Mouse (Mus musculus): ENCODE data around the gene Afg1l. TPM values are rescaled to one million over a fixed set of nuclear protein-coding genes. Genes with fewer than 3 reads are reported as not detected.

Afg1l gene
- polyA plus RNA-seq, 1 experiment from 2014 or later, result 12.0 TPM

DNA sequence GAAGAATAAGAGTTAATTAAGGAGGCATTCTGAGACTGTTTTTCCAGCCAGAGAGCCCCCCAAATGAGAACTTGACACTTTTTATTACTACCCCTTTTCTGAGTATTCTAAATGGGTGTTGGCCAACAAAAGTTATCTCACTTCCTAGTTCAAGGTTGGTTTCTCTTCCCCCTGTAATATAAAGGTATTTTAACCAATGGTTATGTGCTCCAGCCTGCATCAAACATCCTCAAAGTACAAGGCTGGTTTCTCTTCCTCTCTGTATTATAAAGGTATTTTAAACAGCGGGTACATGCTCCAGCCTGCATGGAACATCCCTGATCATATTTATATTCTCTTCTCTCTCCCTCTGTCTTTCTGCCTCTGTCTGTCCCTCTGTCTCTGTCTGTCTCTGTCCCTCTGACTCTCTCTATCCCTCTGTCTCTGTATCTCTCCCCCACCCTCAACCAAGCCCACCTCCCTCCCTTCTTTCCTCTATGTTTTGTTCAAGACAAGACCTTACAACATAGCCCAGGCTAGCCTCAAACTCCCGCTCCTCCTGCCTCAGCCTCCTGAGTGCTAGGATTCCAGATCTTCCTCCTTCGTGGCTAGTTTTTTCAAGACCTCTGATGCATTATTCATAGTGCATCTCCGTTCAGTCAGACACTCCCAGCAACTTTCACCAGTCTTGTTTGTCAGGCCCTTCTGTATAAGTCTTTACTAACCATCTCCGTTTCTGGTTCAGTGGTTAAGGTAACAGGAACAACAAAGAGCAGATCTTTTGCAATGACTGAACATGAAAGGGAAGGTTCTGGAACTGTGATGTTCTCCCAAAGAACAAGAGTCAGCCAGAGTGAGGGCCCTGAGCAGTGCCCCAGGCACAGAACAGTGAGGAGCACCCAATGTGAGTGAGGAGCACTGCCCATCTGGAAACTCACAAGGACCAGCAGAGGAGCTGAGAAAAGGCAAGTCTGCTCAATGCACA is 41.2 kb downstream of the Afg1l start:
- no peak for ATAC-seq (ENCODE audit: extremely low read depth, insufficient number of reproducible peaks, low FRiP score, low TSS enrichment)
- peaks cover 9% of the 10 kb centered on the region; the same call in 1 of the 2 replicates for H3K9me3 ChIP-seq
- WGBS, result 84% methylated on average over 5 of the region's 5 CpGs
- no peaks in the 10 kb centered on the region for H3K27me3 ChIP-seq (replicated peaks)
- H3K27ac ChIP-seq (replicated peaks), result no peak overlapping the region
- no peaks in the 10 kb centered on the region for H3K4me1 ChIP-seq
- no peak overlapping the region for H3K9ac ChIP-seq
- peaks cover 35% of the 10 kb centered on the region for H3K36me3 ChIP-seq
- no peak overlapping the region for H3K4me3 ChIP-seq
- no peak overlapping the region for H3K4me2 ChIP-seq

DNA sequence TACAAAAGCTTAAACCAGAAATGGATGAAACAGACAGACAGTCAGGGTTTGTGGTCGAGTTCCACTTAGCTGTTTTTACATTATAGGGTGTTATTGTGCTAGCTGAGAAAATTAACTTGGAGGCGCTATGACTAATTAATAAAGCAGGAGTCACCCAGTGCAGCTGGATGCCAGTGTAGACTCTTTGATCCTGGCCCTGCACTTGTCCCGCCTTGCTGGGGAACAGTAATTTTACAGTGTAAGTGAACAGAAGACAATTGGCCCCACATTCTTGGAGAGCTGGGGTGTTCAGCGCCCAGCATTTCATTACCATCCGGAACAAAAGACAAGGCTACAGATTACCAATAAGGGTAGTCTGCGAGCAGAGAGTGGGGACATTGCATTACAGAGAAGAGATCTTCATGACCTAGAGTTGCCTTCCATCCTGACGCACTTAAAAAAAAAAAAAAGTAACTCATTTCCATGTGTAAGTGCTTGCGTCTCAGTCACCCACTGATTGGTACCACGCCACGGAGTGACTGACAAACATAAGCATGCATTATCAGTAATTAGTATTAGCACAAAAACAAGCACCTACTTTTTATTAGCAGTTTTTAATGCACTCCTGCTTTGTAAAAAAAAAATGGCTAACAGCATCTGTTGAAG is 60.7 kb downstream of the Afg1l start:
- Histone ChIP-seq H3K9ac (no peak overlapping the region), H3K9me3 (no peaks in the 10 kb centered on the region), H3K27me3 (replicated peaks) (no peaks in the 10 kb centered on the region), H3K36me3 (peaks cover 20% of the 10 kb centered on the region), H3K27ac (replicated peaks) (no peak overlapping the region), H3K4me1 (no peaks in the 10 kb centered on the region), H3K4me2 (no peak overlapping the region), H3K4me3 (no peak overlapping the region)
- ATAC-seq (ENCODE audit: extremely low read depth, insufficient number of reproducible peaks, low FRiP score, low TSS enrichment), result no peak
- WGBS, result 75% methylated on average over 10 of the region's 10 CpGs

DNA sequence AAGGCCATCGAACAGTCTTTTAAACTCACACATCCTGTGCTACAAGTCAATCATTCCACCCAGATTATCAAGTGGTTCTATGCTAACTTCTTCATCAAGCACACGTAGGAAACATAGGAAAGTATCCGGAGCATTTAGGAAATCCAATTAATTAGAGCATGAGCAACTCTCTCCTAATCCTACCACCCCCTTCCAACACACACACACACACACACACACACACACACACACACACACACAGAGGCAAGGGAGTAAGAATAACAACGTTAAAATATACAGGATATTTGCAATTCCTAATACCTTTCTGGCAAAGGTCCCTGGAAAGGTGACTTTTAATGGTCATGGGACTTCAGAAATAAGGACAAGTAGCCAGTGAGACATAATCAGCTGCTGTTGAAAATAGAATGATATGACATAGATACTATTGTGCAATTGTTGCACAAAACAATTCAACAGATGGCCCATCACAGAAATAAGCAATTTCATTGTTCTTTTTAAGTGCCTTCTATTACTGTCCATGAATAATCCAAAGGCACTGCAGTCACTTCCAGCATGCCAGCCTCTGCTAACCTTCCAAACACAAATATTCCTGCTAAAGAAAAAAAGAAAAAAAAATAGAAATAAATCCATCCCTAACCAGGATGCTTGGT is 62.4 kb downstream of the Afg1l start:
- no peak overlapping the region for H3K4me2 ChIP-seq
- H3K27ac ChIP-seq (replicated peaks), result no peak overlapping the region
- H3K9ac ChIP-seq, result no peak overlapping the region
- H3K36me3 ChIP-seq, result peaks cover 20% of the 10 kb centered on the region
- peaks cover 7% of the 10 kb centered on the region for H3K4me1 ChIP-seq
- 71% methylated on average over 4 of the region's 4 CpGs for WGBS
- no peak overlapping the region for H3K4me3 ChIP-seq
- no peak for ATAC-seq (ENCODE audit: extremely low read depth, insufficient number of reproducible peaks, low FRiP score, low TSS enrichment)
- no peaks in the 10 kb centered on the region for H3K27me3 ChIP-seq (replicated peaks)
- no peaks in the 10 kb centered on the region for H3K9me3 ChIP-seq

DNA sequence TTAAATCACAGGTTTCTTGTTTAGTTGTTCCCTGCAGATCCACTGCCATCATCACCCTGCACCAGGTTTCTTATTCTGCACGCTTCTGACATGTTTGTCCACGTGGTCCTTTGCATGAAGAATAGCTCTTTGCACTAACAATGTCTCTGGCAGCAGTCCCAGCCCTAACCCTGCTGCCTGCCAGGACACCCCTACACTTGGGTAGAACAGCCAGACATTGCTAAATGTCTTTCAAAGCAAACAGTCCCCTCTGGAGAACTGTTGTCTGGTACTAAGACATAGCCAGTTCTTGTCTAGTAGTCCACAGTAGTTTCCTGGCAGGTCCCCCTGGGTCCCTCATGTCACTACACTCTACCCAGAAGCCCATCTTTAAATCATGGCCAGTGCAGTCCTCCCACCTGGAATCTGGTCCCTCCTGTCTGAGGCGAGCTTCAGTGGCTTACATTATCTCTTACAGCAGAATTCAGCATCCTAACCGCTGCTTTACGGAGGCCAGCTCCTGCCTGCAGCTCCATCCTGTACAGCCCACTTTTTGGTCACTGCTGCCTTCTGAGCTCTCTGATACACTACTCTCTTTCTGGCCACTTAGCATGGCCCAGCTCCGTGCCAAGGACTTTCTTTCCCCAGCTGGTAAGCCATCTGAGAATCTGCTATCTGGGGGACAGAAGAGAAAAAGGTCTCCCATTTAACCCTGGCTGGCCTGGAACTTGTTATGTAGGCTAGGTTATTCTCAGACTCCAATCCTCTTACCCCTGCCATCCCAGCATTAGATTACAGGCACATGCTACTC is 67.4 kb downstream of the Afg1l start:
- Histone ChIP-seq H3K9ac (no peak overlapping the region), H3K4me2 (no peak overlapping the region), H3K4me1 (peaks cover 11% of the 10 kb centered on the region), H3K36me3 (peaks cover 35% of the 10 kb centered on the region), H3K4me3 (no peak overlapping the region), H3K27me3 (replicated peaks) (no peaks in the 10 kb centered on the region), H3K9me3 (no peaks in the 10 kb centered on the region), H3K27ac (replicated peaks) (peak overlapping the region; percentile 50)
- 43% methylated on average over 6 of the region's 6 CpGs for WGBS
- ATAC-seq (ENCODE audit: extremely low read depth, insufficient number of reproducible peaks, low FRiP score, low TSS enrichment), result no peak

DNA sequence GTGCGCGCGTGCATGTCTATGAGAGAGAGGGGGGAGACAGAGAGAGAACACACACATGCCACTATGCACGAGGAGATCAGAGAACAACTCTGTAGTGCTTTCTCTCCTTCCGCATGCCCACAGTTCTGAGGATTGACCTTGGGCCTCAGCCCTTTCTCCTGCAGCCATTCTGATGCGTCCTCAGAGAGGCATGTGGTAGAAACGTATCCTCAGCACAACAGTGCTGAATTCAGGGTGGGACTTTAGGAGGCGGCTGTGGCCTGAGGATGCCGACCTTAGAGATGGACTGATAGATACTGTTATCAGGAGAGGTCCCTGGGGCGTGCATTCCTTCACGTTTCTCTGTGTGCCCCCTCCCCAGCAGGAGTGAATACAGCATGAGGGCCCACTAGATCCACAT is 87.9 kb downstream of the Afg1l start:
- no peaks in the 10 kb centered on the region for H3K4me1 ChIP-seq
- peaks cover 21% of the 10 kb centered on the region for H3K36me3 ChIP-seq
- H3K4me3 ChIP-seq, result no peak overlapping the region
- H3K9me3 ChIP-seq, result no peaks in the 10 kb centered on the region
- H3K4me2 ChIP-seq, result no peak overlapping the region
- no peak overlapping the region for H3K27ac ChIP-seq (replicated peaks)
- WGBS, result 65% methylated on average over 11 of the region's 11 CpGs
- ATAC-seq (ENCODE audit: extremely low read depth, insufficient number of reproducible peaks, low FRiP score, low TSS enrichment), result no peak
- no peaks in the 10 kb centered on the region for H3K27me3 ChIP-seq (replicated peaks)
- no peak overlapping the region for H3K9ac ChIP-seq

DNA sequence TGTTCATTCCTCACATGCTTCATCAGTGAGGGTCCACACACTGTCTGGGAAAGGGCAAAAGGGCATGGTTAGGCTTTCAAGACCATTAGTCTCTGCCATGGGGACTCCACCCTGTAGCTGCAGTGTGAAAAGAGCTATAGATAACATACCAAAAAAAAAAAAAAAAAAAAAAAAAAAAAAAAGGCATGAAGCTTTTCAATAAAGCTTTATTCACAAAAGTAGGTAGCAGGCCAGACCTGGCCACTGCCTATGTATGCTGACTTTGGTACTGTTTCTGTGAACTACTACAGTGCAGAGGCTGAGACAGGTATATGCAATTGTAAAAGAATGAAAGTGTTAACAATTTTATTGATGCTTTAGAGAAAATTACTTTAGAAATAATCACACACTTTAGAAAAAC is 90.2 kb downstream of the Afg1l start:
- H3K4me2 ChIP-seq, result no peak overlapping the region
- 0 out of 2 replicates have a peak, but pooled peaks cover 2% of the 10 kb centered on the region for H3K36me3 ChIP-seq
- H3K27ac ChIP-seq (replicated peaks), result no peak overlapping the region
- no peak overlapping the region for H3K4me3 ChIP-seq
- no peaks in the 10 kb centered on the region for H3K9me3 ChIP-seq
- no peaks in the 10 kb centered on the region for H3K27me3 ChIP-seq (replicated peaks)
- H3K9ac ChIP-seq, result no peak overlapping the region
- peaks cover 4% of the 10 kb centered on the region; the same call in 1 of the 2 replicates for H3K4me1 ChIP-seq
- ATAC-seq (ENCODE audit: extremely low read depth, insufficient number of reproducible peaks, low FRiP score, low TSS enrichment), result no peak

DNA sequence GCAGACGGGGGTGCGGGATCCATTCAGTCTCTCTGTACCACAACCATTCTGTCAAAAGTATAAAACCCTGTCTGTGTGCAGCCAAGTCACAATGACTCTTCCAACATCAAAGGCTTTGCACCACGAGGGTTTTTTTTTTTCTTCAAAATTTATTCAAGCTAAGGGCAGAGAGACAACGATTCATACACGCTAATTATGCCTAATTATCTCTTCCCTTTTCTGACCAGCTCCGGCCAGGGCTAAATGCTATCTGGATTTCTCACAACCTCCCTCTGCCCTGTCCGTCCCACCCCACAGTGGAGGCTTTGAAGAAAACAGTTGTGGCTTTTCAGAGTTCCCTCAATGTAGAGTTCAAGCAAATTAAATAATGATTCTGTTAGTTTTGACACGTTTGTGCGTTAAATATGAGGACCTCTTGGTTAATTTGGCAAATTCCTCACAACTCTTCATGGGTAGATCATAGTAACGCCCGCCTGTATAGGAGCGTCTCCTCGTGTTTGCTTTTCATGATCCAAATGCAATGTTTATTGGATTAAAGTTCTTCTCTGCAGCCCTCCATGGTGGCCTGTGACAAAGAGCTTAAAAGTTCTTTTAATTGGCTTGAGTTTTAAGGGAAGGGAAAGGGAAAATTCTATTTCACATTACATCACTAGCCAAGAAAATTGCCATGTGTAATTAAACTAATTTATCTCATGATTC is 93.3 kb downstream of the Afg1l start:
- H3K9me3 ChIP-seq, result no peaks in the 10 kb centered on the region
- no peak overlapping the region for H3K27ac ChIP-seq (replicated peaks)
- no peak overlapping the region for H3K9ac ChIP-seq
- no peak overlapping the region for H3K4me2 ChIP-seq
- no peak for ATAC-seq (ENCODE audit: extremely low read depth, insufficient number of reproducible peaks, low FRiP score, low TSS enrichment)
- no peaks in the 10 kb centered on the region for H3K27me3 ChIP-seq (replicated peaks)
- peaks cover 4% of the 10 kb centered on the region; the same call in 1 of the 2 replicates for H3K4me1 ChIP-seq
- H3K36me3 ChIP-seq, result no peaks in the 10 kb centered on the region
- 77% methylated on average over 13 of the region's 13 CpGs for WGBS
- H3K4me3 ChIP-seq, result no peak overlapping the region

DNA sequence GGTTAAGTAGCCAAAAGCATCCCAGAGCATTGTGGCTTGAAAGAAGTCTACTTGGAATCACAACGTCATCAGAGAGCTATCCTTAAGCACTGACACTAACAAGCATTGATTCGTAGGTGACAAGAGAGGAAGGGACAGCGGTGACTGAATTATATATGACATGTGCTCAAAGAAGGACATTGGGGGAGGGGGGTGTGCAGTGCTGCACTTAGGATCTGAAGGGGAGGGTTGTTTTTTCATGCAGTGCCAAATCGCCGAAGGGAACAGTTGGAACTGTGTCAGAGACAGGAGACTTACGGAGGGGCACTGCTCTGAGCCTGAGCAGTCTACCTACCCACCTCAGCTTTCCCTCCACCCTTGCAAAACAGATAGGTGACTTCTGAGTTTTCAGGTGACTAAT is 94.7 kb downstream of the Afg1l start:
- Histone ChIP-seq H3K4me3 (no peak overlapping the region), H3K36me3 (no peaks in the 10 kb centered on the region), H3K4me2 (no peak overlapping the region), H3K27ac (replicated peaks) (no peak overlapping the region), H3K27me3 (replicated peaks) (no peaks in the 10 kb centered on the region), H3K9me3 (no peaks in the 10 kb centered on the region), H3K9ac (no peak overlapping the region), H3K4me1 (peaks cover 4% of the 10 kb centered on the region; the same call in 1 of the 2 replicates)
- 52% methylated on average over 6 of the region's 6 CpGs for WGBS
- ATAC-seq (ENCODE audit: extremely low read depth, insufficient number of reproducible peaks, low FRiP score, low TSS enrichment), result no peak

DNA sequence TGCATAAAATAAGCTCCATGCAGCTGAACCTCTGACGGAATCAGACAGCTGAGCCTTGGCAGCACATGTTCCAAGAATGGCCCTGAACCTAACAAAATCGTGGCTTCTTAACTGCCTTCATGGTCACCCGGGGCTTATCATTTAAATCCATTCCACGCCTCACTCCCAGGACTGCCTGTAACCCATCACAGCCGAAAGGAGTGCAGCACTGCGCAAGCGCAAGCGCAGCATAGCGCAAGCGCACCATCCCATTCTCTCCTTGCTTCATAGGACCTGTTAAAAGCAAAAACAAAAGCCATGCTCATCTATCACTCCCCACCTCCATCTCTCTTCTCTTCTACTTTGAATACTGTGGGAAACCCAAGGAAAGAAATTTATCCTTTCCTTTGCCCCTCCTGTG is 114.1 kb downstream of the Afg1l start:
- Histone ChIP-seq H3K9ac (no peak overlapping the region), H3K27ac (replicated peaks) (no peak overlapping the region), H3K4me2 (no peak overlapping the region), H3K27me3 (replicated peaks) (no peaks in the 10 kb centered on the region), H3K9me3 (peaks cover 8% of the 10 kb centered on the region; the same call in 1 of the 2 replicates), H3K4me3 (no peak overlapping the region), H3K36me3 (0 out of 2 replicates have a peak, but pooled peaks cover 8% of the 10 kb centered on the region), H3K4me1 (no peaks in the 10 kb centered on the region)
- no peak for ATAC-seq (ENCODE audit: extremely low read depth, insufficient number of reproducible peaks, low FRiP score, low TSS enrichment)
- WGBS, result 73% methylated on average over 10 of the region's 10 CpGs

DNA sequence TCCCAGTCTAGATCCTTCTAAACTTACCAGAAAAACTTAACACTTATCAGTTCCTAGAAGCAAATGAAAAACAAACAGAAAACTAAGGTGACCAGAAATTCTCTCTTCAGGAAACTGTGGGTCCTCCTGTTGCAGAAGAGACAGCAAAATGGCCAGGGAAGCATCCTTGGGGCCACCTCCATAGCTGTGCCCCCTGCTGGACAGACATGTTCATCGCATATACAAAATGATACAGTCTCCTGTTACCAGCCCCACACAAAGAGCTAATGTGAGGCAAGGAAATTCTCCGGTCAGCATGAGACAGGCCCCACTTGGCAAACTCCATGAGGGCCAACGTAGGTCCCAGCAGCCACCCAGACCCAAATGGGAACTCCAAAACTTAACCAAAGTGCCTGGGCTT is 122.4 kb downstream of the Afg1l start:
- no peaks in the 10 kb centered on the region for H3K27me3 ChIP-seq (replicated peaks)
- H3K9ac ChIP-seq, result no peak overlapping the region
- 53% methylated on average over 3 of the region's 3 CpGs for WGBS
- no peak overlapping the region for H3K4me3 ChIP-seq
- no peak overlapping the region for H3K4me2 ChIP-seq
- no peak overlapping the region for H3K27ac ChIP-seq (replicated peaks)
- ATAC-seq (ENCODE audit: extremely low read depth, insufficient number of reproducible peaks, low FRiP score, low TSS enrichment), result no peak
- no peaks in the 10 kb centered on the region for H3K4me1 ChIP-seq
- no peaks in the 10 kb centered on the region for H3K9me3 ChIP-seq
- H3K36me3 ChIP-seq, result peaks cover 18% of the 10 kb centered on the region
